Mouse (Mus musculus) retina, embryonic 14.5 days (tissue): ENCODE data around the gene Smim9.

Source experiments
- DNase-seq: peaks from one replicate; pipeline ENCODE4 v3.0.0-alpha.2; 2015; ENCODE audit warnings: low spot score

The Smim9 gene

DNA sequence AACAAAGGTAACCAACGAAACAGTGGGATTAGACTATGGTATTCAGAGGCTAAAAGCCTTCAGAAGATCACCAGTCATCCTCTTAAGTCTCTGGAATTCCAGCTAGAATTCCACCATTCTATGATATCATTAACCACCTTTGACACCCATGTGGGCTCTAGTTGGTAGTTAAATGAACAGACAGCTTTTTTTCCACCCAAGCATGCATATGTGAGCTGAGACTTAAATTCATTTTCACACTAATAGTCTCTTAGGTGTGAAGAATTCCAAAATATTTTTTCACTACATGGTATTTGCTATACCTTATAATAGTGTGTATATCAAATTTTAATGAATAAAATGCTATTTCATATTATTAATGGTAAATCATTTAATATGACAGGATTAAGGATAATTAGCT is at the start of gene Smim9:
TSS of gene Smim9 (minus strand) at position 101 of the 400 bp plus-strand sequence.
- DNase-seq, result no peak

DNA sequence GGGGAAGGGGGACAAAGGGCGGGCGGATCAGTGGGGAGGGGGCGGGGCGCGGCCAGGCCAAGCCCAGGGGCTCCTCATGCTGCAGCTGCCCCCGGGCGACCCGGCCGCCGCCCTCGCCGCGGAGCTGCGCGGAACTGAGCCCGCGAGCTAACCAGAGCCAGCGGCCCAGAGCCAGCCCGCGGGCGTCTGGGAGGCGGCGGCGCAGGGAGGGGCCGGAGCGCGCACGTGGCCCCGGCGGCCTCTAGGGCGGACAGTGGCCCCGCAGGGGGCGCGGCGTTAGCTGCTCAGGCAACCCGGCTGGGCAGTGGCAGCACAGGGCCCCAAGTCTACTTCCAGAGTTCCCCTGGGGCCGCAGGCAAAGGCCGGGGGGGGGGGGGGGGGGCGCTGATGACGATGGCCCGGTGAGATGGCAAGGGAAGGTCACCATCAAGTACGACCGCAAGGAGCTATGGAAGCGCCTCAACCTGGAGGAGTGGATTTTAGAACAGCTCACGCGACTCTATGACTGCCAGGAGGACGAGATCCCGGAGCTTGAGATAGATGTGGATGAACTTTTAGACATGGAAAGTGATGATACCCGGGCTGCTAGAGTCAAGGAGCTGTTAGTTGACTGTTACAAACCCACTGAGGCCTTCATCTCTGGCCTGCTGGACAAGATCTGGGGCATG is 7.9 kb downstream of the Smim9 start:
- DNase-seq, result peak; percentile 66

DNA sequence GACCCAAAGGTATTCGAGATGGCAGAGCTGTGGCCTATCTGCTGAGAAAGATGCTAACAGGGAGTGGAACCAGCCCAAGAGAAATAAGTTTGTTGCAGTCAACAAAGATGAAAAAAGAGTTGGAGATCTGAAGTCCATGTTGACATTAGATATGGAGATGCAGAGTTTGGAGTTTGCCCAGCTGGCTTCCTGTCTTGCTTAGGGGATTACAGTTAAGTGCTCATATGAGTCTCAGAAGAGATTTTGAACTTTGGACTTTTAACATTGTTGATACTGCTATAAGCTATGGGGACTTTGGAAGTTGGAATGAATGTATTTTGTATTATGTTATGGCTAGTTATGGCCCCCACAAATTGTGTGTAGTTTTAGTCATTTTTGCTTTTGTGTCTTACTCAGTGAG is 11.3 kb downstream of the Smim9 start:
- no peak for DNase-seq

GRCm38 (mm10) chrX:75150304-75150703 is 13.3 kb downstream of the Smim9 start:
- no peak for DNase-seq

GRCm38 (mm10) chrX:75148414-75148813 is 15.2 kb downstream of the Smim9 start:
- no peak for DNase-seq

DNA sequence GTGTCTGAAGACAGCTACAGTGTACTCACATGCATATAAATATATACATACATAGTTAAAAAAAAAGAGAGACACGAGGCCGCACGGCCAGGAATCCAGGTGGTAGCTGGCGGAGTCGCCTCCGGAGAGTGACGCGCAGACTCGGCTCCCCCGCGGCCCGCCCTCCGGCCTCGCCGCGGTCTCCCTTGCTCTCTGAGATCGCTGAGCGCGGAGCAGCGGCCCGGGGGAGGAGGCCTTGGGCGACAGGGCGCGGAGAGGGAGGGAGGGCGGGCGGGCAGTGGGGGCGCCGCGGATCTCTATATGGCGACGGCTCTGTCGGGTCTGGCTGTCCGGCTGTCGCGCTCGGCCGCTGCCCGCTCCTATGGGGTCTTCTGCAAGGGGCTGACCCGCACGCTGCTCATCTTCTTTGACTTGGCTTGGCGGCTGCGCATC is 20.4 kb downstream of the Smim9 start:
- DNase-seq, result peak; percentile 21

GRCm38 (mm10) chrX:75138182-75138581 is 25.4 kb downstream of the Smim9 start:
- no peak for DNase-seq

DNA sequence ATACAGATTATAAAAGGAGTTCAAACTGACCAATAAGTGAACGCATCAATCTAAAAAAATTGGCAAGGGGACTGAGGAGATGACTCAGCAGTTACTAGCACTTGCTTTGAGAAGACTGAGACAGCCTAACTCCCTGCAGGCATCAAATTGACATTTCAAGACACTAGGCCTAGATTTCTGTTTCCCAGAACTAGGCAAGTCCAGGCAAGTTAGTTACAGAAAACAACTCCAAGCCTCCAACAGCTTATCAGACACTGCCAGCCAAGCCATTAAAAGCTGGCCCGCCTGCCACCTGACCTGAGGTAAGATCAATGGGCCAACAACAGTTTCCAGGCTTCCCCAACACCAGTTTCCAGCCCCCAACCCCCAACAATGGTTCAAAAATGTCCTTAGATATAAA is 25.8 kb downstream of the Smim9 start:
- no peak for DNase-seq

DNA sequence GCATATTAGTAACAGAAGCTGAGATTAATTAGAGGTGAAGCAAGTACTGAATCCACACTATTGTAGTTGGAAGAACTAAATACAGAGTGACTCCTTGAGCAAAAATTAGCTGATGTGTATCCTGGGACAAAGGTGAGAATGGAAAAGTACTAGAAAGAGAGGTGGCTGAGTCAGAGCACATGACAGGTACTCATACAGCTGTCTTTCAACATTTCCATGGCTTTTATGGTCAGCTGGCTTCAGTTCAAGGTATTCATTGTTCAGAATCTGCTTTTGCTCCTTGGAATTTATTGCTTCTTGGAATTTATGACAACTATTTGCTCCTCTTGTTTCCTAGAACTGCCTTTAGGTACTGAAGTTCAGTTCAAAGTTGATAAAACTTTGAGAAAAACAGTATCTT is 26.6 kb downstream of the Smim9 start:
- no peak for DNase-seq

DNA sequence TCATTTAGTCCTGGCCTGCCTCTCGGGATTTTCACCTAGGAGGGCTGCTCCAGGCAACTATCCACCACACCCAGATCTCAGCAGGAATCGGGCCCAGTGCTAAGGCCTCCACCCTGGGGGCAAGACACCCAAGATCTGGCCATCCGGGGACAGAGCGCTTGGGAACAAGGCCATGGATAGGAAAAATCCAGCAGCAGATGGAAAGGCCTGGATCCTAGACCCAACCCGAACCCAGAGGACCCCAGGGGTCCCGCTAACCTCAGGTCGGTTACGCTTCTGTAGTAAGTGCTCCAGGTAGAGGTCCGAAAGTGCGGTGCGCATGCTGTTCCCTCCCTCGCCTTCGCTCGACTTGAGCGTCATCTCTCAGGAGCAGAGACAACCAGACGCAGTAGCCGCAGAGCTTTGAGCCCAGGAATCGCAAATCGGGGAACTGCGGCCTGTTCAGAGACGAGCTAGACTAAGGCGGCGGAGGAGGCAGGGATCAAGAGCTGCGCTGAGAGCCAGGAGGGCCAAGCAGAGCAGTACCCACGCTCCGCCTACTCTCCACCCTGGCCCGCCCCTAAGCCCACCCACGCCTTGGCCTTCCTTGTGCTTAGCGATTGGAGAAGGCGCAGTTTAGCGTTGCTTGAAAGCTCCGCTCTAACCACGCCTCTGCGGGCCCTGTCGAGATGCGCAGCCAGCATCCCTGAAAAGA is 33.0 kb downstream of the Smim9 start, which contains the start of gene Mpp1:
TSS of gene Mpp1 (minus strand) at position 550 of the 694 bp plus-strand sequence.
- peak; percentile 81 for DNase-seq

DNA sequence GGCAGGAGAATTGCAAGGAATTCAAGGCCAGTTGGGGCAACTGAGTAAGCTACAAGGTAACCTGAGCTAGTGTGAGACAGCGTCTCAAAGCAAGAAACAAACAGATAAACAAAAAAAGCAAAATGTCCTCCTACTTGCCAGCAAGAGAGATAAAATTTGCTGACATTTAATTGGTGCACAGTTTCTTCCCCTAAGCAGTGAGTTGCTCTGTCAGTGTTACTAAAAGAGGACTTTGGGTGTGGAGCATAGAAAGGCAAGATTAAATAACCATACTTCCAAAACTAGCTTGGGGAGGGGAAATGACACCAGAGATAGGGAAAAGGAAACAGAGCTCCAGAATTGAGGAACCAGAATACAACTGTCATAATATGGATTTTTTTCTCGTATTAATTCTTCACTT is 34.1 kb downstream of the Smim9 start:
- DNase-seq, result no peak

GRCm38 (mm10) chrX:75128333-75128980 is 35.1 kb downstream of the Smim9 start:
- no peak for DNase-seq

DNA sequence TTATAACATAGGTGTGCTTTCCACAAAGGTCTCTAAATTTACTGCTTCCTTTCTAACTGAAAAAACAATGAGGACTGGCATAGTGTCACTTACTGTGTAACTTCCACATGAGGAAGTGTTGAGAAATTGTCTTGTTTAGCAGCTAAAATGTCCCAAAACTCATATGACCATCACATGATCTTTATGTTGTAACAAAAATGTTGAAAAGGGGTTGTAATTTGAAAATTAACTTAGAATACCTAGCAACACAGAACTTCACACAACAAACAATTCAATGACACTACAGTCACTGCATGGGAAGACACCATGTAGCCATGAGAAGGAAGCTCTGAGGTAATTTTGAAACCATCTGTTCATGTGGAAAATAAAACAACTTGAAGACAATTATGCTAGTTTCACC is 36.7 kb downstream of the Smim9 start:
- no peak for DNase-seq

DNA sequence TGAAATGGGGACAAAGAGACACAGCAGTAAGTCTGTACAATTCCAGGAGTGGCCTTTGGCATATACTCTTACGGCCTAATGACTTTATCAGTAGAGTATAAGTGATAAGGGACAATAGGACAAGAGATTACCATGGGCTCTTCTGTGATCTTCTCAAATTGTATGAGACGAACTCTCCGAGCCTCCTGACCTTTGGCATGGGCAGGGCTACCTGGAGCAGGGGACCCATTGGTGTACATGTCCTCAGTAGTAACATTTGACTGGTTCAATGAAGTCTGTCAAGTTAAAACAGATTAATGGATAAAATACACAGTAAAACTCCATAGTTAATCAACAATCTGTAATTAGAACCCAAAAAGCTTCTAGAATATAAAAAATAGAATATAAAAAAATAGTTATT is 38.0 kb downstream of the Smim9 start:
- DNase-seq, result no peak

GRCm38 (mm10) chrX:75115550-75115949 is 48.0 kb downstream of the Smim9 start:
- no peak for DNase-seq

- DNase-seq, result no peak
Observed at GRCm38 (mm10) chrX:75102293-75102692, 61.3 kb downstream of the Smim9 start.

- no peak for DNase-seq
Observed at GRCm38 (mm10) chrX:75098799-75099198, 64.8 kb downstream of the Smim9 start.

GRCm38 (mm10) chrX:75096163-75096770 is 67.3 kb downstream of the Smim9 start:
- DNase-seq, result peak; percentile 17
